Mouse (Mus musculus) heart, postnatal 0 days (tissue): ENCODE measurements at regions not wholly inside any gene's neighbourhood (a gene's known extent, or its start where the extent isn't known, plus 50 kb on each side); places are given as distances from the start of the nearest gene placed in this dataset.

Source experiments
- CTCF ChIP-seq: IDR thresholded peaks from 2 replicates; pipeline ENCODE4 v1.5.1; 2016; ENCODE audit warnings: antibody characterized with exemption, control low read depth, low read depth
- EP300 ChIP-seq: IDR thresholded peaks from 2 replicates; pipeline ENCODE4 v1.6.1; 2016; ENCODE audit warnings: antibody characterized with exemption, low read depth

DNA sequence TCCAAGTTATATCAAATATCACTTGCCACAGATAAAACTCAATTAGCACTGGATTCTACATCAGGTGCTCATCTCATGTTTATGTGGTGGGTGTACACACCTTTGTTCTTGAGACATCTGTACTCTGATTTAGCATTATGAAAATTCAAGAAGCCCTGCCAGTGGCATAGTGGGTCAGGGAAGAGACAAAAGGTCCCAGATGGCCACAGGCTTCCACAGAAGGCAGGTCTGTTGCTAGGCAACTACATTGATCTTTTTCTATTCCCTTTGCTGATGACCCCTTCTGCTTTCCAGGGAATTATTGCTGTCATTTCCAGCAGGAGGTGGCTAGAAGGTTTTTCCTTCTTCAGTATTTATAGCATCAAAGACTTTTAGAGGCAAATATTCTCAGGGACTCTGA is 1396.7 kb upstream of the 1700008P02Rik start:
- no peak for TF ChIP-seq EP300
- no peak for TF ChIP-seq CTCF
